Mouse (Mus musculus): ENCODE data around the gene Sdk1.

DNA sequence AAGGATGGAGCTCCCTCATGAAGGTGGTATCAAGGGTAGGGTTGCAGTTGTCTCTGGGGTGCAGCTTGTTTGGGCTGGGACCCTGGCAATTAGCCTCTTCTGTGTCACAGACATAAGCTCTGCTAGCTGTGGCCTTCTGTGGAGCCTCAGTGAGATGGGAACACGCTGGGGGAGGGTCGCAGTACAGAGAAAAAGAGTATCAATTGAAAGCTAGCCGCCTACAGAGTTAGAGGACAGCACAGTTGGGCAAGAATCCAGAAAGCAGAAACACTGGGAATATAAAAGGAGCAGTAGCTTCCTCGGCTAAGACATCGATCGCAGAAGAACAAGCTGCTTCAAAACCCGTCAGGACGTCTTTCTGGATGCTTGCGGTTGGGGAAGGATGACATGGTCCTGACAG, 795.2 kb downstream of the Sdk1 start:
- TF ChIP-seq CTCF (IDR thresholded peaks at IDR 0.05; ENCODE audit: low read depth, low read length) (no peak), EP300 (IDR thresholded peaks at IDR 0.05; ENCODE audit: insufficient read depth, low read depth, low read length) (no peak), POLR2A (IDR thresholded peaks at IDR 0.05; ENCODE audit: insufficient read depth, low read length) (no peak)
